Mouse (Mus musculus): ENCODE data around the gene Fkbp1b. TPM values are rescaled to one million over a fixed set of nuclear protein-coding genes. Genes with fewer than 3 reads are reported as not detected.

Fkbp1b gene
- polyA plus RNA-seq (2012) = 4.8 and 6.2 TPM in 2 replicates

GRCm38 (mm10) chr12:4841392-4841887, at the start of gene Fkbp1b:
Fkbp1b (minus strand) TSS chr12:4841591.
- TF ChIP-seq GATA1 (IDR thresholded peaks at IDR 0.05; ENCODE audit: low read length) = no peak

GRCm38 (mm10) chr12:4889891-4890290, 48.5 kb upstream of the Fkbp1b start:
- TF ChIP-seq GATA1 (IDR thresholded peaks at IDR 0.05; ENCODE audit: low read length) = no peak

- TF ChIP-seq GATA1 (IDR thresholded peaks at IDR 0.05; ENCODE audit: low read length) = no peak
These were observed 47.9 kb upstream of the Fkbp1b start for GRCm38 (mm10) chr12:4889251-4889650.

GRCm38 (mm10) chr12:4888739-4889138, 47.3 kb upstream of the Fkbp1b start:
- no peak for TF ChIP-seq GATA1 (IDR thresholded peaks at IDR 0.05; ENCODE audit: low read length)

- TF ChIP-seq GATA1 (IDR thresholded peaks at IDR 0.05; ENCODE audit: low read length) = no peak
These were observed 43.7 kb upstream of the Fkbp1b start for GRCm38 (mm10) chr12:4885062-4885461.

GRCm38 (mm10) chr12:4882086-4882485, 40.7 kb upstream of the Fkbp1b start:
- no peak for TF ChIP-seq GATA1 (IDR thresholded peaks at IDR 0.05; ENCODE audit: low read length)

- TF ChIP-seq GATA1 (IDR thresholded peaks at IDR 0.05; ENCODE audit: low read length) = no peak
These were observed 37.7 kb upstream of the Fkbp1b start for GRCm38 (mm10) chr12:4879048-4879447.

- no peak for TF ChIP-seq GATA1 (IDR thresholded peaks at IDR 0.05; ENCODE audit: low read length)
These were observed 36.9 kb upstream of the Fkbp1b start for GRCm38 (mm10) chr12:4878296-4878783.

GRCm38 (mm10) chr12:4875623-4876022, 34.2 kb upstream of the Fkbp1b start:
- TF ChIP-seq GATA1 (IDR thresholded peaks at IDR 0.05; ENCODE audit: low read length) = no peak

GRCm38 (mm10) chr12:4874161-4874927, 33.0 kb upstream of the Fkbp1b start, which contains the start of gene Mfsd2b:
Mfsd2b (minus strand) TSS chr12:4874359.
- peak; percentile 77 for TF ChIP-seq GATA1 (IDR thresholded peaks at IDR 0.05; ENCODE audit: low read length)

GRCm38 (mm10) chr12:4873531-4873930, 32.1 kb upstream of the Fkbp1b start:
- TF ChIP-seq GATA1 (IDR thresholded peaks at IDR 0.05; ENCODE audit: low read length) = no peak

GRCm38 (mm10) chr12:4872983-4873477, 31.6 kb upstream of the Fkbp1b start:
- peak; percentile 70 for TF ChIP-seq GATA1 (IDR thresholded peaks at IDR 0.05; ENCODE audit: low read length)

GRCm38 (mm10) chr12:4872273-4872672, 30.9 kb upstream of the Fkbp1b start:
- TF ChIP-seq GATA1 (IDR thresholded peaks at IDR 0.05; ENCODE audit: low read length) = no peak

- no peak for TF ChIP-seq GATA1 (IDR thresholded peaks at IDR 0.05; ENCODE audit: low read length)
These were observed 29.9 kb upstream of the Fkbp1b start for GRCm38 (mm10) chr12:4871260-4871659.

GRCm38 (mm10) chr12:4868924-4869323, 27.5 kb upstream of the Fkbp1b start:
- TF ChIP-seq GATA1 (IDR thresholded peaks at IDR 0.05; ENCODE audit: low read length) = no peak

- no peak for TF ChIP-seq GATA1 (IDR thresholded peaks at IDR 0.05; ENCODE audit: low read length)
These were observed 22.9 kb upstream of the Fkbp1b start for GRCm38 (mm10) chr12:4864338-4864690.
